Mouse (Mus musculus) CH12.LX (cell line): ENCODE measurements around the gene Erg28. TPM values are rescaled to one million over a fixed set of nuclear protein-coding genes. Genes with fewer than 3 reads are reported as not detected.

Source experiments
- DNase-seq: peaks from one replicate; pipeline ENCODE4 v3.0.0-alpha.2; 2013; ENCODE audit errors: extremely low read depth
- H3K27ac ChIP-seq: 2 replicates; pipeline ENCODE4 v1.5.1; 2012; ENCODE audit warnings: low read depth, mild to moderate bottlenecking, control low read depth, moderate library complexity; ENCODE audit not compliant: insufficient read depth
- H3K27me3 ChIP-seq: replicated peaks from 2 replicates; pipeline ENCODE3; 2012; ENCODE audit warnings: inconsistent platforms
- H3K36me3 ChIP-seq, 2 experiments: replicated peaks in 1 of 2; 2 replicates each; pipeline versions ENCODE3 to v1.6.1; 2012; ENCODE audit warnings: inconsistent platforms in 1 of 2, low read length in 1 of 2, mild to moderate bottlenecking in 1 of 2, mixed read lengths in 1 of 2, moderate library complexity in 1 of 2; ENCODE audit not compliant: control insufficient read depth in 1 of 2, insufficient read depth in 1 of 2
- H3K4me1 ChIP-seq, 2 experiments: 2 replicates each; pipeline ENCODE4 v1.6.1; 2012; ENCODE audit warnings: inconsistent platforms in 1 of 2, moderate library complexity in 1 of 2; ENCODE audit not compliant: insufficient read depth in 2 of 2, control insufficient read depth in 1 of 2
- H3K4me2 ChIP-seq: 2 replicates; pipeline ENCODE4 v1.6.1; 2012; ENCODE audit warnings: low read depth, mild to moderate bottlenecking, control low read depth; ENCODE audit not compliant: poor library complexity, insufficient read depth, severe bottlenecking
- H3K4me3 ChIP-seq, 3 experiments: fragments of 150-350 bp in 1 of 3; sonication (generic) in 1 of 3; replicated peaks in 1 of 3; 2 replicates each; pipeline versions ENCODE3 to v1.5.1; 2011 to 2012; ENCODE audit warnings: low read depth in 2 of 3, low read length in 2 of 3, mild to moderate bottlenecking in 2 of 3, moderate library complexity in 2 of 3, control low read depth in 1 of 3, improper control_type of control experiment in 1 of 3, inconsistent platforms in 1 of 3, mixed read lengths in 1 of 3; ENCODE audit not compliant: poor library complexity in 1 of 3
- H3K79me2 ChIP-seq: replicated peaks from 2 replicates; pipeline ENCODE4 v1.6.1; 2012; ENCODE audit warnings: mild to moderate bottlenecking, moderate library complexity; ENCODE audit not compliant: control insufficient read depth, poor library complexity, insufficient read depth, severe bottlenecking; ENCODE audit errors: extremely low read depth
- H3K9ac ChIP-seq: 2 replicates; pipeline ENCODE4 v1.6.1; 2012; ENCODE audit warnings: low read depth, mild to moderate bottlenecking, control low read depth, moderate library complexity; ENCODE audit not compliant: insufficient read depth
- H3K9me3 ChIP-seq: replicated peaks from 2 replicates; pipeline ENCODE3; 2012; ENCODE audit warnings: low read length, inconsistent platforms, mixed read lengths
- BHLHE40 ChIP-seq: IDR thresholded peaks from 2 replicates; pipeline ENCODE4 v1.6.1; 2011; ENCODE audit warnings: mild to moderate bottlenecking, low read depth, low read length, improper control_type of control experiment
- CTCF ChIP-seq, 2 experiments: IDR thresholded peaks in 1 of 2; conservative IDR thresholded peaks in 1 of 2; 2 replicates each; pipeline ENCODE4 v1.5.1; 2011 to 2012; ENCODE audit warnings: low read depth in 2 of 2, low read length in 2 of 2, improper control_type of control experiment in 1 of 2, inconsistent platforms in 1 of 2, mild to moderate bottlenecking in 1 of 2, moderate library complexity in 1 of 2
- E2F4 ChIP-seq: IDR thresholded peaks from 2 replicates; pipeline ENCODE4 v1.6.1; 2011; ENCODE audit warnings: low read depth, low read length, improper control_type of control experiment; ENCODE audit not compliant: insufficient replicate concordance
- EP300 ChIP-seq: IDR thresholded peaks from 2 replicates; pipeline ENCODE4 v1.6.1; 2011; ENCODE audit warnings: low read length, improper control_type of control experiment
- GABPA ChIP-seq: IDR thresholded peaks from 2 replicates; pipeline ENCODE4 v1.6.1; 2012; ENCODE audit warnings: low read depth, low read length, improper control_type of control experiment, inconsistent platforms; ENCODE audit not compliant: insufficient replicate concordance
- HCFC1 ChIP-seq: IDR thresholded peaks from 2 replicates; pipeline ENCODE4 v1.6.1; 2012; ENCODE audit warnings: low read depth, mild to moderate bottlenecking, inconsistent platforms, low read length, improper control_type of control experiment
- IRF4 ChIP-seq: IDR thresholded peaks from 2 replicates; pipeline ENCODE4 v1.6.1; 2014; ENCODE audit warnings: low read depth, mild to moderate bottlenecking, inconsistent platforms, low read length, improper control_type of control experiment
- JUND ChIP-seq: conservative IDR thresholded peaks from 2 replicates; pipeline ENCODE4 v1.6.1; 2011; ENCODE audit warnings: low read depth, low read length, improper control_type of control experiment
- MAZ ChIP-seq: IDR thresholded peaks from 2 replicates; pipeline ENCODE4 v1.6.1; 2012; ENCODE audit warnings: low read depth, mild to moderate bottlenecking, inconsistent platforms, low read length, improper control_type of control experiment, moderate library complexity
- MEF2A ChIP-seq: IDR thresholded peaks from 2 replicates; pipeline ENCODE4 v1.6.1; 2014; ENCODE audit warnings: low read depth, mild to moderate bottlenecking, inconsistent platforms, low read length, improper control_type of control experiment, borderline replicate concordance
- MXI1 ChIP-seq: IDR thresholded peaks from 2 replicates; pipeline ENCODE4 v1.6.1; 2011; ENCODE audit warnings: mild to moderate bottlenecking, low read depth, low read length, improper control_type of control experiment
- MYC ChIP-seq: IDR thresholded peaks from 2 replicates; pipeline ENCODE4 v1.6.1; 2011; ENCODE audit warnings: low read depth, mild to moderate bottlenecking, improper control_type of control experiment, low read length
- NRF1 ChIP-seq: IDR thresholded peaks from 2 replicates; pipeline ENCODE4 v1.6.1; 2014; ENCODE audit warnings: low read depth, mild to moderate bottlenecking, inconsistent platforms, low read length, improper control_type of control experiment, moderate library complexity
- PAX5 ChIP-seq: IDR thresholded peaks from 2 replicates; pipeline ENCODE4 v1.6.1; 2012; ENCODE audit warnings: low read length, inconsistent platforms, mixed read lengths
- POLR2A ChIP-seq: IDR thresholded peaks from 2 replicates; pipeline ENCODE4 v1.6.1; 2011; ENCODE audit warnings: low read depth, mild to moderate bottlenecking, improper control_type of control experiment, low read length
- RAD21 ChIP-seq: IDR thresholded peaks from 2 replicates; pipeline ENCODE4 v1.6.1; 2011; ENCODE audit warnings: low read depth, mild to moderate bottlenecking, low read length, improper control_type of control experiment, moderate library complexity
- SMC3 ChIP-seq: IDR thresholded peaks from 2 replicates; pipeline ENCODE4 v1.6.1; 2011; ENCODE audit warnings: low read depth, low read length, improper control_type of control experiment
- UBTF ChIP-seq: IDR thresholded peaks from 2 replicates; pipeline ENCODE4 v1.6.1; 2012; ENCODE audit warnings: low read depth, mild to moderate bottlenecking, inconsistent platforms, low read length, improper control_type of control experiment, moderate library complexity
- USF2 ChIP-seq: conservative IDR thresholded peaks from 2 replicates; pipeline ENCODE4 v1.6.1; 2011; ENCODE audit warnings: low read depth, low read length, improper control_type of control experiment
- ZKSCAN1 ChIP-seq: IDR thresholded peaks from 2 replicates; pipeline ENCODE4 v1.6.1; 2012; ENCODE audit warnings: low read depth, inconsistent platforms, low read length, improper control_type of control experiment, borderline replicate concordance
- ZMIZ1 ChIP-seq: IDR thresholded peaks from 2 replicates; pipeline ENCODE4 v1.6.1; 2012; ENCODE audit warnings: low read depth, mild to moderate bottlenecking, inconsistent platforms, low read length, improper control_type of control experiment
- dilution Hi-C: fragments of 300-500 bp; cut with MboI; formaldehyde crosslinking; loops from 2 replicates; pipeline ENCODE4 v1.14.3; 2020; ENCODE audit warnings: low sequenced_read_pairs; ENCODE audit not compliant: extremely low pct_unique_long_range_greater_than_20kb, extremely low pct_ligation_motif_present
- in situ Hi-C: fragments of 300-500 bp; cut with MboI; formaldehyde crosslinking; loops from 3 replicates; pipeline ENCODE4 v1.14.3; 2019; ENCODE audit warnings: low sequenced_read_pairs, low pct_ligation_motif_present, low pct_unique_long_range_greater_than_20kb, mixed read lengths
- polyA plus RNA-seq: library from polyadenylated mRNA; unstranded; fragments of >175 nt; gene quantifications from 2 replicates; pipeline ENCODE4 v1.2.1, GENCODE M21; 2012; ENCODE audit warnings: low read depth; ENCODE audit not compliant: insufficient read length
- total RNA-seq, 2 experiments: library from RNA; depleted of rRNA; stranded (reverse); fragments of 300-350 nt in 1 of 2; fragments of >200 nt in 1 of 2; gene quantifications; 2 replicates each; pipeline ENCODE4 v1.2.3; 2012 to 2014

Erg28 gene
- total and polyA plus RNA-seq, 3 experiments, result 83.6 to 318 (median 143) TPM

DNA sequence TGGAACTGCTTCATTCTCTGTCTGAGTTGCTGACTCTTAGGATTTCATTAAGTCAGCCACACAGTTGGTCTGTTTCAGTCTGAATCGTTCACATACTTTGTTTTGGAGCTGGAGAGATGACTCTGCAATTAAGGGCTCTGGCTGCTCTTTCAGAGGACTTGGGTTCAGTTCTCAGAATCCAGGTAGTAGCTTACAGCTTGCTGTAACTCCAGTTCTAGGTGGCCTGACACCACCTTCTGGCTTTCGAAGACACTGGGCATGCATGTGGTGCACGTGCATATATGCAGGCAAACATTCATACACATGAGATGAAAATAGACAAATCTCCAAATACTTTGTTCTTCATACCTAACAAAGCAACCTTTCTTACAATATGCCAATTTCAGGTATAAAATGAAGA lies 5.5 kb upstream of the Erg28 start:
- dilution Hi-C loops (no loop called here), in situ Hi-C loops (no loop called here)
- DNase-seq, result no peak
- no peak overlapping the region for H3K27ac ChIP-seq
- peaks cover 0 to 6% of the 10 kb centered on the region in 2 experiments; a peak in 1 of 4 replicates for H3K4me1 ChIP-seq
- H3K27me3 ChIP-seq, result no peaks in the 10 kb centered on the region
- no peaks in the 10 kb centered on the region for H3K9me3 ChIP-seq
- no peak overlapping the region for H3K4me2 ChIP-seq
- H3K79me2 ChIP-seq, result no peaks in the 10 kb centered on the region
- H3K4me3 ChIP-seq, result no peak overlapping the region
- no peak for TF ChIP-seq NRF1
- no peak for TF ChIP-seq ZMIZ1
- no peak for TF ChIP-seq GABPA
- TF ChIP-seq RAD21, result no peak
- TF ChIP-seq USF2, result no peak
- no peak for TF ChIP-seq SMC3
- TF ChIP-seq JUND, result no peak
- TF ChIP-seq IRF4, result no peak
- no peak for TF ChIP-seq HCFC1
- no peak for TF ChIP-seq CTCF (conservative IDR thresholded peaks at IDR 0.05 in 1 of 2, IDR thresholded peaks at IDR 0.05 in 1 of 2; ENCODE audit: low read depth in 2 of 2, low read length in 2 of 2)
- TF ChIP-seq ZKSCAN1, result no peak
- no peak for TF ChIP-seq EP300
- no peak for TF ChIP-seq PAX5
- TF ChIP-seq E2F4, result no peak
- peaks cover 4 to 61% of the 10 kb centered on the region in 2 experiments for H3K36me3 ChIP-seq
- H3K9ac ChIP-seq, result no peak overlapping the region

DNA sequence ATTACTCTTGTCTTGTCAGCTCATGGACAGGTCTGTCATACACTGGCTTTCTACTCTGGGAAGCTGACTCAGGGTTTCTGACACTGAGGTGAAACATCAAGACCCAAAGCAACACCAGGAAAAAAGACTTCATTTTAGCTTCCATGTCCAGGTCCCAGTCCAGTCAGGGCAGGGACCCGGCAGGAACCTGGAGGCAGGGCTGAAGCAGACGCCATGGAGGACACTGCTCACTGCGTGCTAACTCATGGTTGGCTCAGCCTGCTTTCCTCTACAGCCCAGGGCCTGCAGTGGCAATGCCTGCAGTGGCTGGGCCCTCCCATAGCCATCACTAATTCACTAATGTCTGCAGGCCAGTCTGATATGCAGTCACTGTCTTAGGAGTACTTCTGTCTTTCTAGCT lies 4.5 kb upstream of the Erg28 start:
- dilution Hi-C loops (no loop called here), in situ Hi-C loops (no loop called here)
- Histone ChIP-seq H3K4me3 (no peak overlapping the region), H3K36me3 (peaks cover 4 to 54% of the 10 kb centered on the region in 2 experiments), H3K27me3 (no peaks in the 10 kb centered on the region), H3K4me1 (peaks cover 0 to 6% of the 10 kb centered on the region in 2 experiments; a peak in 1 of 4 replicates), H3K9me3 (no peaks in the 10 kb centered on the region), H3K4me2 (no peak overlapping the region), H3K9ac (no peak overlapping the region), H3K27ac (no peak overlapping the region), H3K79me2 (peaks cover 4% of the 10 kb centered on the region)
- no peak for DNase-seq
- TF ChIP-seq MYC (no peak), BHLHE40 (no peak), MAZ (no peak), POLR2A (no peak), MXI1 (no peak), MEF2A (no peak), UBTF (no peak)
